Mouse (Mus musculus): ENCODE measurements around the gene Ube2u. TPM values are rescaled to one million over a fixed set of nuclear protein-coding genes. Genes with fewer than 3 reads are reported as not detected.
"Not testable (repeated sequence)": the region's sequence is repeated elsewhere in the genome, so short reads cannot be mapped to it uniquely, and the experiment has no call there.

Ube2u gene
- polyA plus RNA-seq (2017; shearing (Covaris generic)): not detected

- ATAC-seq: no peak
Measured at GRCm38 (mm10) chr4:100478592-100479321, at the start of gene Ube2u. Ube2u (plus strand) TSS chr4:100478849.

GRCm38 (mm10) chr4:100429371-100429900, 49.2 kb upstream of the Ube2u start:
- ATAC-seq: no peak

- ATAC-seq: no peak
Measured at GRCm38 (mm10) chr4:100435281-100436168, 43.1 kb upstream of the Ube2u start.

- ATAC-seq: no peak
Measured at GRCm38 (mm10) chr4:100436169-100436547, 42.5 kb upstream of the Ube2u start.

- ATAC-seq: no peak
Measured at GRCm38 (mm10) chr4:100446897-100447296, 31.8 kb upstream of the Ube2u start.

- no peak for ATAC-seq
Measured at GRCm38 (mm10) chr4:100462493-100463120, 16.0 kb upstream of the Ube2u start.

- ATAC-seq: no peak
Measured at GRCm38 (mm10) chr4:100488447-100488846, 9.8 kb downstream of the Ube2u start.

GRCm38 (mm10) chr4:100495176-100495575, 16.5 kb downstream of the Ube2u start:
- no peak for ATAC-seq

GRCm38 (mm10) chr4:100496521-100496920, 17.9 kb downstream of the Ube2u start:
- no peak for ATAC-seq

GRCm38 (mm10) chr4:100498192-100498591, 19.5 kb downstream of the Ube2u start:
- ATAC-seq: no peak

GRCm38 (mm10) chr4:100499037-100499601, 20.5 kb downstream of the Ube2u start:
- ATAC-seq: not testable (repeated sequence)

GRCm38 (mm10) chr4:100503337-100503736, 24.7 kb downstream of the Ube2u start:
- no peak for ATAC-seq

- no peak for ATAC-seq
Measured at GRCm38 (mm10) chr4:100517646-100518045, 39.0 kb downstream of the Ube2u start.

- no peak for ATAC-seq
Measured at GRCm38 (mm10) chr4:100522534-100522933, 43.9 kb downstream of the Ube2u start.

- no peak for ATAC-seq
Measured at GRCm38 (mm10) chr4:100524741-100525140, 46.1 kb downstream of the Ube2u start.

GRCm38 (mm10) chr4:100526296-100526695, 47.6 kb downstream of the Ube2u start:
- ATAC-seq: no peak

- no peak for ATAC-seq
Measured at GRCm38 (mm10) chr4:100527086-100527485, 48.4 kb downstream of the Ube2u start.

GRCm38 (mm10) chr4:100527554-100528001, 48.9 kb downstream of the Ube2u start:
- no peak for ATAC-seq

- no peak for ATAC-seq
Measured at GRCm38 (mm10) chr4:100533607-100534006, 55.0 kb downstream of the Ube2u start.

GRCm38 (mm10) chr4:100534946-100535345, 56.3 kb downstream of the Ube2u start:
- ATAC-seq: no peak

- ATAC-seq: no peak
Measured at GRCm38 (mm10) chr4:100537898-100538297, 59.2 kb downstream of the Ube2u start.

- no peak for ATAC-seq
Measured at GRCm38 (mm10) chr4:100539483-100539882, 60.8 kb downstream of the Ube2u start.

GRCm38 (mm10) chr4:100547905-100548304, 69.3 kb downstream of the Ube2u start:
- ATAC-seq: no peak

Measured in CD4-positive, CD25-positive, alpha-beta regulatory T cell, adult 4 months (primary cell).